In the genomic region with DNA sequence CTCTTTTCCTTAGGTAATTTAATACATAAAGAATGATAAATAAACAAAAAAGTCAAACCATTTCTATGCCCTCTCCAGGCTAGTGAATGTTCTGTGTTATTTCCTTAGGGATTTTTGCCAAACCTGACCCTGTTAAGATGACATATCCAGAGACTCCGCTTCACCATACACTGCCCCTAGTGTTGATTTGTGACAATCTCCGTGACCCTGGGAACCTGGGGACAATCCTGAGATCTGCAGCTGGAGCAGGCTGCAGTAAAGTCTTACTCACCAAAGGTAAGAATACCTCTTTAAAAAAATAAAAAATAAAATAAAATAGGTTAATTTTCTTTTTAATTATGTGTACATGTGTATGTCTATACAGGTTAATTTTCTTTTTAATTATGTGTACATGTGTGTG, we compare ENCODE assay signal across 25 mouse cellular contexts. TPM values are rescaled to one million over a fixed set of nuclear protein-coding genes. Genes with fewer than 3 reads are reported as not detected.
A peak's percentile ranks its signal among the peaks of the same experiment; 100 is the strongest.
DNase-seq lines count a peak whose midpoint lies in the region; ATAC-seq and TF ChIP-seq lines count a peak whose summit lies in the region.
"Had no signal": no experiment of that assay in that cellular context is flagged by ENCODE, and none has a peak within 500 bp of the region (broad histone marks: within the 10 kb centered on the region; RNA-seq: fewer than 3 reads in every experiment).

No protein-coding gene starts in this region.

- intact Hi-C loops in heart, postnatal 25 days (cut with DNase I): no loop called here

- H3K27me3 ChIP-seq in heart, postnatal 0 days (ENCODE audit: control insufficient read depth, insufficient read depth, low read length): no peaks in the 10 kb centered on the region
- no peaks in the 10 kb centered on the region for H3K27me3 ChIP-seq in lung, postnatal 0 days (replicated peaks; ENCODE audit: insufficient read depth, low read length)
- H3K27me3 ChIP-seq: CH12.LX; embryonic facial prominence, embryonic 12.5 days; heart, embryonic 15.5 days; limb, embryonic 12.5 days; liver, embryonic 12.5 days had no signal

- H3K9me3 ChIP-seq in heart, postnatal 0 days (replicated peaks; ENCODE audit: control insufficient read depth, low read length): no peaks in the 10 kb centered on the region
- H3K9me3 ChIP-seq in lung, postnatal 0 days (ENCODE audit: low read length): no peaks in the 10 kb centered on the region
- H3K9me3 ChIP-seq: embryonic facial prominence, embryonic 12.5 days; heart, embryonic 15.5 days; limb, embryonic 12.5 days; liver, embryonic 12.5 days; midbrain, embryonic 10.5 days had no signal

- peaks cover 19% of the 10 kb centered on the region for H3K4me1 ChIP-seq in heart, postnatal 0 days (ENCODE audit: control insufficient read depth, insufficient read depth)
- H3K4me1 ChIP-seq in lung, postnatal 0 days (ENCODE audit: insufficient read depth, low read depth, low read length): no peaks in the 10 kb centered on the region

- no peak overlapping the region for H3K27ac ChIP-seq in heart, postnatal 0 days (ENCODE audit: low read depth)
- H3K27ac ChIP-seq in lung, postnatal 0 days (ENCODE audit: low read length): no peak overlapping the region
- H3K27ac ChIP-seq: embryonic facial prominence, embryonic 12.5 days; gastrocnemius, adult 2 months; heart, embryonic 15.5 days; limb, embryonic 12.5 days; liver, embryonic 12.5 days; macrophage; midbrain, embryonic 10.5 days had no signal

- ATAC-seq in heart, postnatal 0 days (ENCODE audit: insufficient read depth, low read depth): no peak
- ATAC-seq in lung, postnatal 0 days: no peak
- ATAC-seq: liver, embryonic 12.5 days had no signal

- 49% methylated on average over 2 of the region's 2 CpGs for WGBS in heart, postnatal 0 days
- WGBS in lung, postnatal 0 days: 51% methylated on average over 2 of the region's 2 CpGs

- no peak for TF ChIP-seq EP300 in heart, postnatal 0 days (IDR thresholded peaks at IDR 0.05; ENCODE audit: low read depth)
- TF ChIP-seq EP300 in lung, postnatal 0 days (IDR thresholded peaks at IDR 0.05): no peak

- no peak overlapping the region for H3K4me2 ChIP-seq in heart, postnatal 0 days (ENCODE audit: low read depth, low read length)
- no peak overlapping the region for H3K4me2 ChIP-seq in lung, postnatal 0 days (replicated peaks; ENCODE audit: low read depth, low read length)
- H3K4me2 ChIP-seq: embryonic facial prominence, embryonic 12.5 days; heart, embryonic 15.5 days; limb, embryonic 12.5 days; liver, embryonic 12.5 days had no signal

- H3K9ac ChIP-seq in heart, postnatal 0 days (replicated peaks; ENCODE audit: low read depth, low read length): no peak overlapping the region
- H3K9ac ChIP-seq in lung, postnatal 0 days (replicated peaks; ENCODE audit: low read depth): no peak overlapping the region
- H3K9ac ChIP-seq: embryonic facial prominence, embryonic 12.5 days; heart, embryonic 15.5 days; limb, embryonic 12.5 days; liver, embryonic 12.5 days had no signal

- H3K4me3 ChIP-seq in heart, postnatal 0 days (ENCODE audit: low read depth, low read length): no peak overlapping the region
- H3K4me3 ChIP-seq in lung, postnatal 0 days (ENCODE audit: low read depth, low read length): no peak overlapping the region
- H3K4me3 ChIP-seq: embryonic facial prominence, embryonic 12.5 days; gastrocnemius, adult 2 months; heart, embryonic 15.5 days; limb, embryonic 12.5 days; liver, embryonic 12.5 days; midbrain, embryonic 10.5 days had no signal

- DNase-seq in heart, postnatal 0 days (ENCODE audit: low spot score): no peak
- no peak for DNase-seq in heart, postnatal 4 days
- no peak for DNase-seq in lung, postnatal 0 days (ENCODE audit: low spot score)
- no peak for DNase-seq in lung, postnatal 36 days
- peak; percentile 61 for DNase-seq in ZHBTc4 (ENCODE audit: low read depth, low spot score)
- no peak for DNase-seq in left cerebral cortex, adult 11 months (ENCODE audit: low spot score)
- DNase-seq in heart, postnatal 25 days (ENCODE audit: low spot score): no peak
- DNase-seq: B cell, adult 2 months; cerebellum, adult 11-12 months; cerebellum, postnatal 25 days; gastrocnemius, adult 2 months; kidney, adult 2 months; kidney, postnatal 10 days; lung, adult 2 months; right cerebral cortex, postnatal 14 days had no signal

- peaks cover 38% of the 10 kb centered on the region for H3K36me3 ChIP-seq in heart, postnatal 0 days (replicated peaks; ENCODE audit: control insufficient read depth, insufficient read depth, low read length)
- no peaks in the 10 kb centered on the region for H3K36me3 ChIP-seq in lung, postnatal 0 days (ENCODE audit: insufficient read depth, low read length)

- 0 out of 2 replicates have a peak, but pooled peaks have one; percentile 5 for TF ChIP-seq CTCF in heart, postnatal 0 days (IDR thresholded peaks at IDR 0.05; ENCODE audit: low read depth)
- peak; percentile 21 for TF ChIP-seq CTCF in lung, postnatal 0 days (IDR thresholded peaks at IDR 0.05)

RNA-seq across cellular contexts. Expression of gene Glod4, which starts 3.7 kb away (rescaled TPM):
- total RNA-seq in heart, postnatal 0 days (2014; rRNA removed; ENCODE audit: low replicate concordance): 30.6 and 44.8 TPM in 2 replicates
- 102 and 104 TPM in 2 replicates for polyA plus RNA-seq in heart, postnatal 0 days (2015; fragmentation: Nextera tagmentation; extraction: Ambion mirVana)
- total RNA-seq in heart, postnatal 4 days (2021): 10 to 100 TPM; 54.1 to 57.5 TPM
- polyA plus RNA-seq in lung, postnatal 0 days (2015; fragmentation: Nextera tagmentation; extraction: Ambion mirVana): 85.9 and 99.6 TPM in 2 replicates
- 10 to 100 TPM; 34.8 to 41.1 TPM for total RNA-seq in heart, postnatal 25 days (2021)

RNA-seq across cellular contexts. Expression of gene Mrm3, which starts 3.7 kb away (rescaled TPM):
- 21.3 and 39.5 TPM in 2 replicates for total RNA-seq in heart, postnatal 0 days (2014; rRNA removed; ENCODE audit: low replicate concordance)
- polyA plus RNA-seq in heart, postnatal 0 days (2015; fragmentation: Nextera tagmentation; extraction: Ambion mirVana): 27.6 and 31.8 TPM in 2 replicates
- total RNA-seq in heart, postnatal 4 days (2021): 10 to 100 TPM; 17.8 to 18.4 TPM
- 7.7 and 8.0 TPM in 2 replicates for polyA plus RNA-seq in lung, postnatal 0 days (2015; fragmentation: Nextera tagmentation; extraction: Ambion mirVana)
- 10 to 100 TPM; 23.1 to 25.0 TPM for total RNA-seq in heart, postnatal 25 days (2021)

RNA-seq across cellular contexts. Expression of gene Gemin4, which starts 29.8 kb away (rescaled TPM):
- total RNA-seq in heart, postnatal 0 days (2014; rRNA removed; ENCODE audit: low replicate concordance): 5.3 and 10.2 TPM in 2 replicates
- polyA plus RNA-seq in heart, postnatal 0 days (2015; fragmentation: Nextera tagmentation; extraction: Ambion mirVana): 9.5 and 9.9 TPM in 2 replicates
- total RNA-seq in heart, postnatal 4 days (2021): 1 to 10 TPM; 5.3 to 6.6 TPM
- polyA plus RNA-seq in lung, postnatal 0 days (2015; fragmentation: Nextera tagmentation; extraction: Ambion mirVana): 8.8 and 13.8 TPM in 2 replicates
- total RNA-seq in heart, postnatal 25 days (2021): 1 to 10 TPM; 1.4 to 3.2 TPM

RNA-seq across cellular contexts. Expression of gene Dbil5, which starts 29.8 kb away (rescaled TPM):
- total RNA-seq in heart, postnatal 0 days (2014; rRNA removed; ENCODE audit: low replicate concordance): not detected in 2 replicates
- 1.2 and 1.6 TPM in 2 replicates for polyA plus RNA-seq in heart, postnatal 0 days (2015; fragmentation: Nextera tagmentation; extraction: Ambion mirVana)
- total RNA-seq in heart, postnatal 4 days (2021): under 1 TPM in 1 of 2 experiments, not detected in 1; 0.50 TPM
- polyA plus RNA-seq in lung, postnatal 0 days (2015; fragmentation: Nextera tagmentation; extraction: Ambion mirVana): 0.77 and 0.87 TPM in 2 replicates
- total RNA-seq in heart, postnatal 25 days (2021): not detected
- total RNA-seq: gastrocnemius, adult 2 months; gastrocnemius, postnatal 4 days; neutrophil, adult 5-6 weeks had no signal
- polyA plus RNA-seq: hindbrain, embryonic 11.5 days; macrophage had no signal
